Mouse (Mus musculus) kidney, postnatal 36 days (tissue): ENCODE measurements around the gene Cpm.

ENCODE experiments used
- DNase-seq, 2 experiments: peaks; one replicate each; pipeline ENCODE4 v3.0.0; 2021 to 2022; ENCODE audit warnings: mixed read lengths in 2 of 2

Gene Cpm

GRCm38 (mm10) chr10:117635823-117636589, 6.7 kb downstream of the Cpm start:
- DNase-seq = no peak

GRCm38 (mm10) chr10:117637062-117637744, 7.9 kb downstream of the Cpm start:
- peak in 1 of 2 experiments; percentile 38 for DNase-seq

GRCm38 (mm10) chr10:117637745-117638577, 8.7 kb downstream of the Cpm start:
- no peak for DNase-seq

- DNase-seq = no peak
Measured at GRCm38 (mm10) chr10:117638578-117639220, 9.4 kb downstream of the Cpm start.

GRCm38 (mm10) chr10:117639221-117639599, 9.9 kb downstream of the Cpm start:
- DNase-seq = no peak

GRCm38 (mm10) chr10:117639899-117640594, 10.7 kb downstream of the Cpm start:
- peak in 1 of 2 experiments; percentile 43 for DNase-seq

- DNase-seq = no peak
Measured at GRCm38 (mm10) chr10:117640595-117641078, 11.3 kb downstream of the Cpm start.

- no peak for DNase-seq
Measured at GRCm38 (mm10) chr10:117641400-117642200, 12.3 kb downstream of the Cpm start.

- DNase-seq = peak; percentile 40 to 66
Measured at GRCm38 (mm10) chr10:117642201-117642450, 12.8 kb downstream of the Cpm start.

GRCm38 (mm10) chr10:117642491-117643262, 13.4 kb downstream of the Cpm start:
- no peak for DNase-seq

GRCm38 (mm10) chr10:117643302-117643701, 14.0 kb downstream of the Cpm start:
- DNase-seq = no peak

GRCm38 (mm10) chr10:117643711-117644428, 14.6 kb downstream of the Cpm start:
- no peak for DNase-seq

- no peak for DNase-seq
Measured at GRCm38 (mm10) chr10:117644429-117644748, 15.1 kb downstream of the Cpm start.

- DNase-seq = no peak
Measured at GRCm38 (mm10) chr10:117644828-117645227, 15.5 kb downstream of the Cpm start.

- DNase-seq = no peak
Measured at GRCm38 (mm10) chr10:117645487-117645964, 16.2 kb downstream of the Cpm start.

- DNase-seq = no peak
Measured at GRCm38 (mm10) chr10:117646482-117647157, 17.3 kb downstream of the Cpm start.

- DNase-seq = peak; percentile 83
Measured at GRCm38 (mm10) chr10:117647158-117647505, 17.8 kb downstream of the Cpm start.

GRCm38 (mm10) chr10:117647964-117648472, 18.7 kb downstream of the Cpm start:
- no peak for DNase-seq

- no peak for DNase-seq
Measured at GRCm38 (mm10) chr10:117648643-117649042, 19.3 kb downstream of the Cpm start.
